Mouse (Mus musculus) heart, embryonic 10.5 days (tissue): ENCODE results near the gene Mcpt1. TPM values are rescaled to one million over a fixed set of nuclear protein-coding genes. Genes with fewer than 3 reads are reported as not detected.
"Not testable (repeated sequence)": the region's sequence is repeated elsewhere in the genome, so short reads cannot be mapped to it uniquely, and the experiment has no call there.

Experiments used
- DNase-seq: peaks from one replicate; pipeline ENCODE4 v3.0.0-alpha.2; 2017; ENCODE audit warnings: low spot score
- H3K27ac ChIP-seq: fragments of 300-500 bp; sonication (generic); 2 replicates; pipeline ENCODE4 v1.5.1; 2016; ENCODE audit warnings: mild to moderate bottlenecking
- H3K27me3 ChIP-seq: fragments of 300-500 bp; sonication (generic); 2 replicates; pipeline ENCODE4 v1.6.1; 2016; ENCODE audit warnings: mild to moderate bottlenecking; ENCODE audit not compliant: poor library complexity, insufficient read depth, severe bottlenecking
- H3K36me3 ChIP-seq: fragments of 300-500 bp; sonication (generic); 2 replicates; pipeline ENCODE4 v1.6.1; 2016; ENCODE audit warnings: mild to moderate bottlenecking, moderate library complexity
- H3K4me1 ChIP-seq: fragments of 300-500 bp; sonication (generic); 2 replicates; pipeline ENCODE4 v1.6.1; 2016; ENCODE audit warnings: mild to moderate bottlenecking
- H3K4me3 ChIP-seq: fragments of 300-500 bp; sonication (generic); 2 replicates; pipeline ENCODE4 v1.5.1; 2016; ENCODE audit warnings: mild to moderate bottlenecking, moderate library complexity
- H3K9me3 ChIP-seq: fragments of 300-500 bp; sonication (generic); 2 replicates; pipeline ENCODE4 v1.6.1; 2016; ENCODE audit warnings: mild to moderate bottlenecking, moderate library complexity
- WGBS: fragments of 180-500 bp; shearing (Covaris S2); methylation state at CpG from one replicate; pipeline ENCODE4 v1.1.7; 2016; 5-methylcytosine and 5-hydroxymethylcytosine counted together
- polyA plus RNA-seq: library from polyadenylated mRNA; unstranded; fragments of >200 nt; fragmentation: Nextera tagmentation; extraction: Ambion mirVana; gene quantifications from 2 replicates; pipeline ENCODE4 v1.2.1, GENCODE M21; 2016

Mcpt1 gene
- not detected in 2 replicates for polyA plus RNA-seq

GRCm38 (mm10) chr14:56017671-56018070 lies at the start of gene Mcpt1:
Mcpt1 (plus strand) TSS chr14:56017971.
- H3K4me3 ChIP-seq, H3K36me3 ChIP-seq, H3K4me1 ChIP-seq, DNase-seq, H3K9me3 ChIP-seq, H3K27me3 ChIP-seq, H3K27ac ChIP-seq: not testable (repeated sequence)
- 72% methylated on average over 3 of the region's 3 CpGs for WGBS

DNA sequence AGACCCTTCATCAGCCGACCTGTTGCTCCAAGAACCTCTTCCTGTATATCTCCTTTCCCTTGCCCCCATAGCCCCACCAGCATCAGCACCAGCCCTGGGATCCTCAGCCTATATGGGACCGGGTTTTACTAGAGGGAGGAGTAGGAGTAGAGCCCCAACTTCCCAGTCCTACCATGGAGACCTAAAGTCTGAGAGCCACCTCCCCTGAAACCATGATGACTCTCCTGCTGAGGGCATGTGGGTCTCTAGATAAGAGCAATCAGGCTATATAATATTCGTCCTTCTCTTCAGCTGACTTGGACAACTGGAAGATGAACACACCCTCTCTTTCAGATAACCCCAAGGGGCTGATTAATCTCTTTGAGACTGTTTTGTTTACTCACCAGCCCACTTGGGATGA lies 30.3 kb upstream of the Mcpt1 start:
- not testable (repeated sequence) for H3K9me3 ChIP-seq, H3K4me3 ChIP-seq, H3K4me1 ChIP-seq, DNase-seq, H3K36me3 ChIP-seq, H3K27me3 ChIP-seq, H3K27ac ChIP-seq
- WGBS = 72% methylated on average over 2 of the region's 3 CpGs

- H3K27me3 ChIP-seq = no peaks in the 10 kb centered on the region
- H3K9me3 ChIP-seq = no peaks in the 10 kb centered on the region
- no peak overlapping the region for H3K4me3 ChIP-seq
- no peak for DNase-seq
- H3K4me1 ChIP-seq = no peaks in the 10 kb centered on the region
- no peaks in the 10 kb centered on the region for H3K36me3 ChIP-seq
- whole genome bisulfite sequencing = 55% methylated on average over 3 of the region's 3 CpGs
- H3K27ac ChIP-seq = no peak overlapping the region
Measured at GRCm38 (mm10) chr14:56013147-56013546, 4.6 kb upstream of the Mcpt1 start.

DNA sequence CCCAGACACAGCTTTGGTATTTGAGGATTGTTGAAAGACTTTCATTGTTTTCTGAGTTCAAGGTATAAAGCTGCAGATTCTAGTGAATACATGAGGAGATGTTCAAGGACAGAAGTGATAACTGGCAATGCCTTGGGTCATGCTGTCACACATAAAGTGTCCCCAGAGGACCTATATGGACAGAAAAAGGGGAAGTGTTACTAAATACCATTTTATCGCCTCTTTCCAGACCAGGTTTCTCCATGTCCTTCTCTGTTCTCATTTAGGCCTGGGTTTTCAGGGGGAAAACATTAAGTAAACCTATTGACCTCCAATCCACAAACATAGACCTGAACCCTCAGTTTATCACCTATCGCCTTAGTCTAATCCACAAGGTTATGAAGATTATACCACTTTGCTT lies 3.8 kb upstream of the Mcpt1 start:
- no peaks in the 10 kb centered on the region for H3K27me3 ChIP-seq
- no peak overlapping the region for H3K4me3 ChIP-seq
- H3K36me3 ChIP-seq = no peaks in the 10 kb centered on the region
- no peaks in the 10 kb centered on the region for H3K9me3 ChIP-seq
- no peak overlapping the region for H3K27ac ChIP-seq
- no peak for DNase-seq
- 78% methylated on average over 2 of the region's 2 CpGs for WGBS
- no peaks in the 10 kb centered on the region for H3K4me1 ChIP-seq

DNA sequence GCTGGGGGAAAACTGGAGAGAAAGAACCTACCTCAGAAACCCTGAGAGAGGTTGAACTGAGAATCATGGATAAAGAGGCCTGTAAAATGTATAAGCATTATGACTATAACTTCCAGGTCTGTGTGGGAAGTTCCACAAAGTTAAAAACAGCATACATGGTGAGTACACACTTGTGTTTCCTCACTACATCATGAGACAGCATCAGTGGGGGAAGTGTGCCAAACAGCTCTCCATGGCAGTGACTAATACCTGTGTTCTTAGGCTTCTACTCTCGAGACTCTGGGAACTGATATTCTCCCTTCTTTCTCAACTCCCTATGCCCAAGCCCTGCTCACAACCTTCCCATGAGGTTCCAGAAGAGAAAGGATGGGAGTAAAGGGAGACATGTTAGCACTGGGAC lies 1.7 kb downstream of the Mcpt1 start:
- no peak for DNase-seq
- Histone ChIP-seq H3K4me1 (no peaks in the 10 kb centered on the region), H3K27ac (no peak overlapping the region), H3K27me3 (no peaks in the 10 kb centered on the region), H3K9me3 (no peaks in the 10 kb centered on the region), H3K4me3 (no peak overlapping the region), H3K36me3 (no peaks in the 10 kb centered on the region)
- 73% methylated on average over 1 of the region's 1 CpGs for WGBS

GRCm38 (mm10) chr14:56021305-56021704 lies 3.5 kb downstream of the Mcpt1 start:
- not testable (repeated sequence) for H3K36me3 ChIP-seq, DNase-seq, H3K27me3 ChIP-seq, H3K4me1 ChIP-seq, H3K4me3 ChIP-seq, H3K9me3 ChIP-seq, H3K27ac ChIP-seq
- WGBS = 69% methylated on average over 4 of the region's 4 CpGs

DNA sequence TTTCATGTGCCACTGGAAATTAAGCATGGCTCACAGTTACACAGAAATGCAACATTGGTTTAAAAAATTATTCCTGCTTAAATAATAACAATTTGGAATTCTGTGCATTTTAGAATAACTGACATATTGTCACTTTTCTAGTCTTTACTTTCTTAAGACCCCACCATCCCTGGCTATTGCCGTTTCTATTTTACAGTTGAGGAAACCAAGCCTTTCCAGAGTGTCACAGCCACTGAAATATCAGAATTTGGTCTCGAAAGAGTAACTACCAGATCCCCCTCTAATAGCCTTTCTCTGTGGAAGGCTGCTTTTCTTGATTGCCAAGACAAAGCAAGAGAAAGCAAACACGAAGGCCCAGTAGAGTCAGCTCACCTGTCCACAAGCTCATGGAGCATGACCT lies 12.6 kb downstream of the Mcpt1 start, which contains the start of gene Mcpt9:
Mcpt9 (minus strand) TSS at position 101 of the 400 bp plus-strand sequence.
- not testable (repeated sequence) for H3K36me3 ChIP-seq, H3K27me3 ChIP-seq, DNase-seq, H3K4me1 ChIP-seq, H3K9me3 ChIP-seq, H3K4me3 ChIP-seq, H3K27ac ChIP-seq
- 63% methylated on average over 3 of the region's 3 CpGs for WGBS

DNA sequence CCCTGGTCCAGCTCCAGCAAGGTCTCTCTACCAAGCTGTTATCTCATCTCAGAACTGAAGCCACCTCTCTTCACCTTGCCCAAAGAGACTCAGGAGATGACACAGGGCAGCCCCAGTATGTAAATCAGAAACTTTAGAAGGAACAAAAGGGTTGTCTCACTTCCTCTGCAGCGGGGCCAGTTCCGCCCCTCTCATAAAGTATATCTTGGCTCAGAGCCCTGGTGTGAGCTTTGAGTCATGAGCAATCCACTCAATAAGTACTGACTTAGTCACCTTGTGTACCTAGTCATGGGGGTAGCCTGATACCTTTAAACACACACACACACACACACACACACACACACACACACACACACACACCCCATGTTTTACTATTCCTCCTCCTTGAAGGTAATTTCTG lies 16.7 kb downstream of the Mcpt1 start:
- H3K27me3 ChIP-seq = no peaks in the 10 kb centered on the region
- no peak overlapping the region for H3K4me3 ChIP-seq
- H3K4me1 ChIP-seq = no peaks in the 10 kb centered on the region
- no peak overlapping the region for H3K27ac ChIP-seq
- WGBS = 75% methylated on average over 2 of the region's 2 CpGs
- no peak for DNase-seq
- no peaks in the 10 kb centered on the region for H3K9me3 ChIP-seq
- H3K36me3 ChIP-seq = no peaks in the 10 kb centered on the region

DNA sequence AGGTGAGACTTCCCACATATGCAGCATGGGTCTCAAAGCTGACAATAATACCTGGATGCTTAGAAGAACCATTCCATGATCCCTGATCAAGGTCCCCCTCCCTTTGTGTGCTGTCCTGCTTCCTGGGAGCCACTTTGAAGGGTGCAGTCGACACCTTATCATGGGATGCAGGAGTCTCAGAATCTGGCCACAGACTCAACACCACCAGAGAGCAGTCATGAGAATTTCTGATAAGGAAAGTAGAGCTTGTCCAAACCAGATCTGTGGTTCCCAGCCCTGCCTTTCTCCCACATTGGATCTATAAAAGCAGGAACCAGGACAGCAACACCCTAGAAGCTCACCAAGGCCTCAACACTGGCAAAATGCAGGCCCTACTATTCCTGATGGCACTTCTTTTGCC lies 24.0 kb downstream of the Mcpt1 start, which contains the start of gene Mcpt2:
Mcpt2 (plus strand) TSS at position 250 of the 400 bp plus-strand sequence.
- H3K27ac ChIP-seq, DNase-seq, H3K9me3 ChIP-seq, H3K4me3 ChIP-seq, H3K4me1 ChIP-seq, H3K27me3 ChIP-seq, H3K36me3 ChIP-seq: not testable (repeated sequence)
- WGBS = 50% methylated on average over 1 of the region's 1 CpGs

GRCm38 (mm10) chr14:56055408-56055807 lies 37.6 kb downstream of the Mcpt1 start:
- no peak for DNase-seq
- no peak overlapping the region for H3K4me3 ChIP-seq
- H3K27me3 ChIP-seq = no peaks in the 10 kb centered on the region
- 68% methylated on average over 3 of the region's 3 CpGs for WGBS
- H3K9me3 ChIP-seq = no peaks in the 10 kb centered on the region
- H3K4me1 ChIP-seq = peaks cover 6% of the 10 kb centered on the region; the same call in 1 of the 2 replicates
- H3K27ac ChIP-seq = no peak overlapping the region
- no peaks in the 10 kb centered on the region for H3K36me3 ChIP-seq

GRCm38 (mm10) chr14:56057722-56058121 lies 40.0 kb downstream of the Mcpt1 start:
- no peak overlapping the region for H3K4me3 ChIP-seq
- 41% methylated on average over 4 of the region's 4 CpGs for WGBS
- H3K27me3 ChIP-seq = no peaks in the 10 kb centered on the region
- no peaks in the 10 kb centered on the region for H3K9me3 ChIP-seq
- no peaks in the 10 kb centered on the region for H3K36me3 ChIP-seq
- no peak for DNase-seq
- H3K4me1 ChIP-seq = peaks cover 6% of the 10 kb centered on the region; the same call in 1 of the 2 replicates
- H3K27ac ChIP-seq = no peak overlapping the region

DNA sequence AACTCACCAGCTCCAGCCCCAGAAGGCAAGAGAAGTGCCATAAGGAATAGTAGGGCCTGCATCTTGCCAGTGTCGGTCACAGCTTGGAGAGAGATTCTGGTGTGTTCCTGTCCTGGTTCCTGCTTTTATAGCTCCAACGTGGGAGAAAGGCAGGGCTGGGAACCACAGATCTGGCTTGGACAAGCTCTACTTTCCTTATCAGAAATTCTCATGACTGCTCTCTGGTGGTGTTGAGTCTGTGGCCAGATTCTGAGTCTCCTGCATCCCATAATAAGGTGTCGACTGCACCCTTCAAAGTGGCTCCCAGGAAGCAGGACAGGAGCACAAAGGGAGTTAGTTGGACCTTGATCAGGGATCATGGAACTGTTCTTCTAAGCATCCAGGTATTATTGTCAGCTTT lies 44.4 kb downstream of the Mcpt1 start, which contains the start of gene Mcpt4:
Mcpt4 (minus strand) TSS at position 101 of the 400 bp plus-strand sequence.
- 52% methylated on average over 3 of the region's 3 CpGs for WGBS
- not testable (repeated sequence) for H3K4me3 ChIP-seq, H3K27me3 ChIP-seq, H3K27ac ChIP-seq, H3K9me3 ChIP-seq, DNase-seq, H3K36me3 ChIP-seq, H3K4me1 ChIP-seq
